Mouse (Mus musculus) bone marrow macrophage, adult 2 months (primary cell): ENCODE measurements around the gene Bcs1l.

Experiments
- CTCF ChIP-seq: IDR thresholded peaks from 2 replicates; pipeline ENCODE4 v1.5.1; 2012; ENCODE audit warnings: low read depth, mild to moderate bottlenecking, low read length, moderate library complexity
- POLR2A ChIP-seq: IDR thresholded peaks from 2 replicates; pipeline ENCODE4 v1.6.1; 2012; ENCODE audit warnings: mild to moderate bottlenecking, low read depth, low read length, borderline replicate concordance

- TF ChIP-seq CTCF: no peak
- TF ChIP-seq POLR2A: no peak
Measured at GRCm38 (mm10) chr1:74584616-74585398, 3.3 kb upstream of the Bcs1l start.
